Mouse (Mus musculus) liver, postnatal 0 days (tissue): Measurements from ENCODE around the gene Olfr541.

Experiments used
- CTCF ChIP-seq: sonication (generic); IDR thresholded peaks from 2 replicates; pipeline ENCODE4 v1.5.1; 2016; ENCODE audit warnings: antibody characterized with exemption, low read depth
- EP300 ChIP-seq: IDR thresholded peaks from 2 replicates; pipeline ENCODE4 v1.6.1; 2016; ENCODE audit warnings: antibody characterized with exemption, low read depth, mild to moderate bottlenecking

GRCm38 (mm10) chr7:140659630-140660029 is 37.4 kb upstream of the Olfr541 start, which contains the start of gene Olfr539:
- no peak for TF ChIP-seq CTCF
- TF ChIP-seq EP300, result no peak
